Mouse (Mus musculus): ENCODE measurements around the gene Rsu1.

Rsu1 gene

DNA sequence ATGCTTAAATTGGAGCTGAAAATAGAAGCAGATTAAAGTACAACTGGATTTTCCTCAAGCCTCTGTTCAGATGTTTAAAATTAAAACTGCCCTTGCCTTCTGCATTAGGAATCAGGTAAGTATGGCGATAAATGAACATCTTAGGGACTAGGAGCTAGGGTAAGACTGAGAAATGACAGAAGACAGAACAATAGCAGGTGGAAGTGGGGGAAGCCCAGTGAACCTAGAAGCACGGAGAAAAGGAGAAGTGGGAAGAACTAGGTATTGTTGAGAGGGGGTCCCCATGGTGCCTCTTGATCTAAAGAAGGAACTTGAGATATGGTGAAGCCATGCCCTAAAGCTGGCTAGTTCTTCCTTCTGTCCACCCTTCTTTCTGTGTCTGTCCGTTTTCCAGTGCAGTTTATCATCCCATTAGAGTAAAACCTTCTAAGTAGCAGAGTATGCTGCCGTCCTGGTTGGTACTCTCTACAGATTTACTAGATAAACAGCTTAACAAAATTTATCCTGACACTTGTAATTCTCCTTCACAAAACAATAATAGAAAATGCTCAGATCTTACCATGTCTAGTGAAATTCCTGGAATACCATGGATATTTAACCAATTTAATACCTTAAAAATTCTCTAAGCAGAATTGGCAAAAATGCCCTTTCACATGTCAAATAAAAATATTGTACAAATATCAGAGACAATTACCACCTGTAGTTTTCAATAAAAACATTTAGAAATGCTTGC lies 101.9 kb downstream of the Rsu1 start:
- DNase-seq (ENCODE audit: low read depth in 2 of 2, low spot score in 2 of 2), result no peak

DNA sequence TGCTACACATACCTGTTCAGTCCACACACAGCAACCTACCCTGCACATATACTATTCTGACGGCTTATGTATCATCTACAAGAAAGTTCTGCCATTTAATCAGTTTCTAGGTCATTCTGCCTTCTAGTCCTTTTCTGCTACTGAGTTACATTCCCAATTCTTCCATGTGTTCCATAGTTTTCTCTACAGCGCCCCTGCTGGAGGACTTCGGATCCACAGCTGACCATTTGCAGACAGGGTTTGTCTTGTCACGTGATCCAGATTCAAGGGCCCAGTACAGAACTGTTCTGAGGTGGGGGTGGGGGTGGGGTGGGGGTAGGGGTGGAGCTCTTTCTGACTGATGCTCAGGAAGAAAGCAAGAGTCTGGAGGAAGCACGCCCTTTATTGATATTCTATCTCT lies 102.5 kb downstream of the Rsu1 start:
- DNase-seq (ENCODE audit: low read depth in 2 of 2, low spot score in 2 of 2), result no peak

DNA sequence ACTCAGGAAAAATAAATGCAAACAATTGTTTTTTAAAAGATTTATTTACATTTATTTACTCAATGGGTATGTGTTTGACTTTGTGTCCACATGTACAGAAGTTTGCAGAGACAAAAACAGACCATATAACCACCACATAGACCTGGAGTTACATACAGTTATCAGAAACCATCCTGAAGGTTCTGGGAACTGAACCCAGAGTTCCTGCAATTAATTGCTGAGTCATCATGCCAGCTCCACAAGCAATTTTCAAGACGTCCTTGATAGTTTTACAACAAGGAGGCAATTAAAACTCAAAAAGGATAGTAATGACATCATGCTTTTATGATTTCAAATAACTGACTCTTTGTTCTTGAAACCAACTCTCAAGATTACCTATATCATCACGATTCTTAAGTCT lies 109.5 kb downstream of the Rsu1 start:
- DNase-seq (ENCODE audit: low read depth in 2 of 2, low spot score in 2 of 2), result no peak

DNA sequence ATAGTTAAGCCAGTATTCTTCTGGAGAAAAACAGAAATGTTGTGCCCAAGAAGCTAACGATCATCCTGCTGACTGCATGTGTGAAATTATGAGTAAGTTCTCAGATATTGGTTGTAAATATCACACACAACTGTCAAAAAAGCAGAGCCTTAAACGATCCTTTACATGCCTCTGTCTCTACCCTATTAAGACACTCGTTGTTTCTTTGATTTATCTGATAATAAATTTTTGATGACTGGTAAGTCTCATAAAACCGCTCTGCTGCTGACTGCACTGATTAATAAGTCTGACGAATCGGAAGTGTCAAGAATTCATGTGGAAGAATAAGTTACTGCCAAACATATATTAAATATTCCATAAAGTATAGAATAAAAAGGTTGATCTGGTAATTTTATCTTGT lies 126.0 kb downstream of the Rsu1 start:
- DNase-seq (ENCODE audit: low read depth in 2 of 2, low spot score in 2 of 2), result no peak

DNA sequence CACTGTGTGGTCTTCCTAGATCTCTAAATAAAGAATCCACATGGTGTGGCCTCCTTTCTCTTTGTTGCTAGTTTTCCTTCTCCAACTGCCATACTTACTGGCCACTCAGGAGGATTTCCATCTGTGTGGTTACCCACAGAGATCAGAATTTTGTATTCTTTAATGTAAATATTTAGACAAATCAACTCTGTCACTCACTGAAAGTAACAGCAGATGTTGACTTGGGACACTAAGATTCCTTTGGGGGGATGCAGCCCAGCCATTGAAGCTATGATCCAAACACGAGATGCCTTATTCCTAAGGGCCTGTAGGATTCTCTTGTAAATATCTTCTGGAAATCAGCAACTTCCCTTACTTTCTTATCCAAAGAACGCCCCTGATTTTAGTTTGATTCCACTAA lies 136.3 kb downstream of the Rsu1 start:
- no peak for DNase-seq (ENCODE audit: low read depth in 2 of 2, low spot score in 2 of 2)

DNA sequence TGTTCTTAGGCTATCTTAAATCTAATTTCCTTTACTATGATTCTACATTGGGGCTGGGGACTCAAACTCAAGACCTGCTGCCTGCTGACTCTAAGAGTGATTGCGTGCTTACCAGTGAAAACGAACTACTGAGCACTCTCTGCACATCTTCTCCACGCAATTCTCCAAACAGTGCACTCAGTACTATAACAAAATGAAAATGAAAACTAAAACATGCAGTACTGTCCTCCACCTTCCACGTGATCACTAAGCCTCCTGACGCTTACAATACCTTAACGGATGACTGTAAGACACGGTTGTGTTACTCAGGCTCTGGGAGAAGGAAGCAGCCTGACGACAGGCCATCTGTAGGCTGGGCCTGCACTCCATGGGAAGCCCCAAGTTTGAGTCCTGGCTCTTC lies 138.4 kb downstream of the Rsu1 start:
- DNase-seq (ENCODE audit: low read depth in 2 of 2, low spot score in 2 of 2), result no peak

DNA sequence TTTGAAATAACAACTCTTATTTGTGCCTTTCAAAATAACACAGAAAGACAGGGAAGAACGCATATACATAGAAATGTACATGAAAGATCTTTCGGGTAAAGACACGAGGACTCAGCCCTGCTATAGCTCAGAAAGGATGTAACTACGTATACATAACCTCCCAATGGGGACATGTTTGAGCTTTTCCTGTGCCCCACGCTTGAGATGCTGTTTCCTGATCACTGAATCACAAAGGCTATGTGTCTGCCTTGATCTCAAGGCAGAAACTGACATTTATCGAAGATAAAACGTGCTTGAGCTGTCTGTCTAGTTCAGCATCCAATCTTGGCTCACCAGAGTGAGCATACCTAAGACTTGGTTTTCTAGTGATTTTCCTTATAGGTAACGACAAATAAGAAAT lies 138.8 kb downstream of the Rsu1 start:
- DNase-seq (ENCODE audit: low read depth in 2 of 2, low spot score in 2 of 2), result no peak

DNA sequence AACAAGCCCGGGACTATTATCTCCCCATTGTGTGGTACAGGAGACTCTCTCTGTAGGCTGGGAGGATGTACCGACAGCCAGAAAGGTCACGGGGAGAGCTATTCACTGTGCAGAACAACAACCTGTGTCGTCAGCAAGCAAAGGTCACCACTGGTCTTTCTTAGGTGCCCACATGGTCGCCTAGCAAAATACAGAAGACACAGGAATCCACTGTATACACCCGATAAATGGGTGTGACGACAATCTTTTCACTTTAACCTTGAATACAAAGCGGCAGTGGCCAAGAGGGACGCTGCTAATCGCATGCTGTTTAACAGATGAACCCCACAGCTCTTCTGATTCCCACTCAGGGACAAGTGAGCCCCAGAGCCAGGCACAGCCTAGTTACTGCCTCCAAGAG lies 141.4 kb downstream of the Rsu1 start:
- no peak for DNase-seq (ENCODE audit: low read depth in 2 of 2, low spot score in 2 of 2)

DNA sequence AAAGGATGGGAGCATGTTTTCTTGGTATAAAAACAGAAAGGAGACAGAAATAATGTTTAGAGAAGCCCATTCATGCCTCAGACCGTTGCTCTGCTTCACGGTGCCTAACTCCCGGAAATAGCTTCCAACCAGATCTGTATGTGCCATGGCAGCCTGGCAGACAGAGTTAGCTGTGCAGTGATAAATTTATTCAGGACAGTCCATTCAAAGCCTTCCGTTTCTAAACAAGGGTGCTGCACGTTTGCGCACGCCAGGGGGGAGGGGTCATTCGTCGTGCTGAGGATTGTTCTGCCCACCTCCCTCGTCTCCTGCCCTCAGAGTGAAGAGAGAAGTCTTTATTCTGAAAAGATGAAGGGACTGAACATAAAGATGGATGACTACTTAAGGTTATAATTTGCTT lies 141.9 kb downstream of the Rsu1 start:
- DNase-seq (ENCODE audit: low read depth in 2 of 2, low spot score in 2 of 2), result no peak

DNA sequence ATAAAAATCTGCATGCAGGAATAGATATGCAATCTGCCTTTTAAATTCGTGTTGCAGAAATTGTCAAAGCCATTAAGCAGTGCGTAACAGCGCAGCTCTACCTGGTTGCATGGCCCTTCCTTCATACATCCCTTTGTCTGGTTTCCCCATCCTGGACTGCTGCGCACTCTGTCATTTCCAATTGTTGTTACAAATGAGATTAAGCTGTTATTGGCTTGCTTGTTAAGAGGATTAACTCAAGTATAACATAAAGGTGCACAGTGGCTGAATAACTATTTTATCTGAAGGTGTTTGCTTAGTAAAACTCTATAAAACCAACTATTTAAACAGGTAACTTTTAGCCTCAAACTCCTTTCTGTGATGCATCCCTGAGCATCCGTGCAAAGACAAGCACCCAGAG lies 150.8 kb downstream of the Rsu1 start:
- no peak for DNase-seq (ENCODE audit: low read depth in 2 of 2, low spot score in 2 of 2)

DNA sequence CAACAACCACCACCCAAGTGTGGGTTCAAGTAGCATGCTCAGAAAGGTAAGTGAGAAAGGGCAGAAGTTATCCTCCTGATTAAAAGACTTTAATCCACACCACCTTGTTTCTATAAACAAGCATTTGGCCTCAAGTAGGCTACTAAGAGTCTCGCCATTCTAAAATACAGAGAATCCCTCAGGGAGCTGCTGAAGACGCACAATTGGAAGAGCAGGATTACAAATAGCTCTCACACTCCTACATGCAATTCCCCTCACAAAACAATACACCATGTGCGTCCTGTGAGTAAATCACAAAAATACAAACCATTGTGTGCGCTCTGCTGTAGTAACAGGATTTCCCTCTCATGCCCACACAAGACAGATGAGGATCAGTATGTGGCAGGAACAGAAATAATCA lies 153.3 kb downstream of the Rsu1 start:
- DNase-seq (ENCODE audit: low read depth in 2 of 2, low spot score in 2 of 2), result no peak

DNA sequence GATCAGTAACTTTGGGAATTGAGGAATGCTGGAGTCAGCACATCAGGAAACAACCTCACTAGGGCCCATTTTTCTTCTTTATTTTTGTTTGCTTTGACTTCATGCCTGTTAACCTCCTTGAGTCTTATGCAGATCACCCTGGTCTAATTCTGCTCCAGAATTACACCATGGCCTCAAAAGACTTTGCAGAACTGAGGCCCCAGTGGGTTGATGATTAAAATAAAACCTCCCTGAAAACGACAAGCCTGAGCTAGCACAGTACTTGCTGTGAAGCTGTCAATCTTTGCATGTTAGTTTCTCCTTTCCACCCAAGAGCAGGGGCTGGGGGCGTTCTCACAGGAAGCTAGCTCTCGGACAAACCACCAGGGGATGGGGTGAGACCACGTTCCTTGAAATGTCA lies 164.7 kb downstream of the Rsu1 start:
- no peak for DNase-seq (ENCODE audit: low read depth in 2 of 2, low spot score in 2 of 2)

DNA sequence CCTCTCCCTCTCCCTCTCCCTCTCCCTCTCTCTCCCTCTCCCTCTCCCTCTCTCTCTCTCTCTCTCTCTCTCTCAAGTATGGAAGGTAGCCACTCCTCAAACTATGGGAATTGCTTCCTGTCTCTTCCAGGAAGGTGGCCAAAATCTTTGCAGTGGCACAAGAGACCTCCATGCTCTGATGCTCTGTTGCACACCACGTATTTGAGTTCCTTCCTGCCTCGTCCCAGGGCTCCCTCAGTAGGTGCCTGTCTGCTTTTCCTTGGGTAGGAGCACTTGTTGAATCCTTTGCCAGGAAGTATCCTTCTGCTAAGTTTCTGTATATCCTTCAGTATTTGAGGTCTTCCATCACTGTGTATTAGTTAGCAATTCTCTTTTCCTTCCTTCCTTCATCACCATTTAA lies 166.8 kb downstream of the Rsu1 start:
- no peak for DNase-seq (ENCODE audit: low read depth in 2 of 2, low spot score in 2 of 2)

DNA sequence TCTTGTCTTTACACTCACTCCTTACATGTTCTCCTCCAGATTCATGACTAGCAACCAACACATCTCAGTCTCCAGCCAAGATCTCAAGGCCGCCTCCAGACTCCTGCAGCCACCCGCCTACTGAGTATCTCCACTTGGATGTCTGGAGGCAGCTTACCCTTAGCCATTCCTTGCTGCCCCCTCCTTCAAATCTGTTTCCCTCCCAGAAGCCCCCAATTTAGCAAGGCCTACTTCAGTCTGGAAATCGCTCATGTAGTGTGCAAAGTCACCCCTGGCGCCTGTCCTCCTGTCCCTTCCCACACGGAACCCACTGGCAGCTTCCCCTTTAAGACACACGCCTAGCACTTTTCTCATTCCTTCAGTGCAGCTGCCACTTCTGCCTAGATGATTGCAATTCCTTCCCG lies 167.4 kb downstream of the Rsu1 start:
- no peak for DNase-seq (ENCODE audit: low read depth in 2 of 2, low spot score in 2 of 2)

DNA sequence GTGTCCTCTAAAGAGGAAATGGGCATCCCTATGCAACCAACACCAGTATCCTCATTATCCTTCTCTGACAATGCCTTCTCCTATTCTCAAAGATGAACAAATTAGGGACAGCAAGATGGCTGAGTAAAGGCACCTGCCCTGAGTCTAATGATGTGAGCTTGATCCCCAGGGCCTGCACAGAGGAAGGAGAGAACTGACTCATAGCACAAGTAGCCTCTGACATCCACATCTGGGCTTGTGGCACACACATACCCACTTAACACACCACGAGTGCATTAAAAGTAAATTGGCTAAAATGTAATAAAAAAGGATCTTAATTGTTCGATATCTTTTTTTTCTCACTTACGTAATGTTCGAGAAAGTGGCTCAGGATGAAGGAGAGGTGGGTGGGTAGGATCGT lies 177.2 kb downstream of the Rsu1 start:
- no peak for DNase-seq (ENCODE audit: low read depth in 2 of 2, low spot score in 2 of 2)

DNA sequence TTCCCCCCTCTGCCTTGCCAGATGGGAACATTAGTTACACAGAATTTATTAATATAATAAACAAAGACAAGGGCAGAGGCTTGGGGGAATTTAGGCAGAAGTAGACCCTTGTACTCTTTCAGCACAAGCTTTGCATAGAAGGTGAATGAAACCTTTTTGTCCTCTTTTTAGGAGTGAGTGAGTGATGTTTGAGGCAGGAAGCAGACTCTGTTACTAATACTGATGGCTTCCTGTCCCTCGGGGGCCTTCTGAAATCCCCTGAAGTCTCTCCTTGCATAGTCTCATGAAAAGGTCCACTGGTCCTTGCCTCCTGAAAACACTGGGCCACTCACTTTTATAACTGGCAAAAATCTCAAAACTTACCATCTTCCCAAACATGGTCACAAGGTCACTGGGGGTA lies 177.6 kb downstream of the Rsu1 start:
- DNase-seq (ENCODE audit: low read depth in 2 of 2, low spot score in 2 of 2), result no peak

DNA sequence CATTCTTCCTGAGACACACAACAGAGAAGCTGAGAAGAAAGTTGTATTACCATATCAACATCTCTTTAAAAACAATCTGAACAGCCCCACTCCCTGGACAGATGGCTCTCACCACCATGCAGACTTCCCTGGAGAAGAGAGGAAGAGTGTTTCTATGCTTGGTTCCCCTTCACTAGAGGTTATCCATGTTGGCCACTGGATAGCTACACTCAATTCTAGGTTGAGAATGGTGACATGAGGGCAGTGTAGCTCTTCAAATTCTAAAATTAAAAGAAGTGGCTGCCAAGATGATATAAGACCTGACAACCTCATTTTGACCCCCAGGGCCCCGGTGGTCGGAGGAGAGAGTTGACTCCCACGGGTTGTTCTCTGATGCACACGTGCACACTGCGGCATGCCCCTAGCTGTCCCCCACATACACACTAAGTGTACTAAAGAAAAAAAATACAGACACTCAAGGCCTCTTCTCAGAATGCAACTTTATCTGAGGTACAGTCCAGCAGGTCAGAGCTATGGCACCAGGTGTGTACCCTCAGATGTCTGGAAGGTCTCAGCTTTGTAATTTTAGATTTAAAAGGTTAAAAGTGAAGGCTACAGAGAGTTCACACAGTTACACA lies 179.7 kb downstream of the Rsu1 start:
- DNase-seq (ENCODE audit: low read depth in 2 of 2, low spot score in 2 of 2), result no peak

DNA sequence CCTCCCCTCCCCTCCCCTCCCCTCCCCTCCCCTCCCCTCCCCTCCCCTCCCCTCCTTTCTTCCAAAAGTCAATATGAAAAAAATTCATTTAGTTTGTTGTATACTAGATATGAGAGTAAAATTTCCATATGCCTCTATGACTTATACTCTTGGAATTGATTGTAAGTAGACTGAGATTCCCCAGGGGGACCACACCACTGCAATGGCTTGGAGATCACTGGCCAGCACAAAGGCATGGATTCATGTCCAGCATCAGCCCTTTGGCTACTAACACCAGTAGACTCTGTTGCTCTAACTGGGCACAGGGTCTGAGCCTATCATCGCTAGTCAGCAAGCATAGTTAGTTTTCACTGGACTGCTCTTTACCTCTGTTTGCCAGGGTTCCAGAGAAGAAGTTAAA lies 180.4 kb downstream of the Rsu1 start:
- DNase-seq (ENCODE audit: low read depth in 2 of 2, low spot score in 2 of 2), result no peak

DNA sequence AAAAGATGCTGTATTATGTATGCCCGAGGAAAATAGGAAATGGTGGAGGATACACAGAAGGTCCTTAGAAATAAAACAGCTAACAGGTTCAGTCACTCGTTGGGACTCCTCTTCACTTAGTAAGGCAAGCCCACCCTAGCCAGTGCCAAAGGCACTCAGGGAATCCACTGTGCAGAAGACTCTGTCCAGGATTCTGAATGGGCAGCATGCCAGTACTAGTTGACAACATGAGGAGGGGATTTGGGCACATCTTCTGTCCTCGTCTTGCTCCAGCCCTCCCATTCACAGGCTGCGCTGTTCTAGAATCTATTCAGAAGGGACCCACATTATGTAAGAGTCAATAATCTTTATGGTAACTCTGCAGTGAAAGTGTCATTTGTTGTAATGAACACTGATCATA lies 181.4 kb downstream of the Rsu1 start:
- DNase-seq (ENCODE audit: low read depth in 2 of 2, low spot score in 2 of 2), result no peak

DNA sequence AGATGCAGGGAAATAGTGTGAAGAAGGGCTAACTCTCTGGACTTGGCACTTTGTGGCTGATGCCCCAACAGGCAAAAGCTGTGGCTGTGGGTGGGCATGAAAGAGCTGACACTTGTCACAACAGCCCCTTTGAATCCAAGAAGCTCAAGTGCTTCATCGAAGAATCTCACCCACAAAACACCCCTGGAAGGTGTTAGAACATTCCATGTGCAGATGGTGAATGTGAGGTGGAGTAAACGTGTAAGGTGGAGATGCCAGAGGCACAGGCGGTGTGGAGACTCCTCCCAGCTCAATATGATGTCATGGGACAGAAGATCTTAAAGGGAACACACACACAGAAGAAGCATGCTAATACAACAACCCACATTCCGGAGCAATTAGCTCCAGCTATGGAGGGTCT lies 182.9 kb downstream of the Rsu1 start:
- no peak for DNase-seq (ENCODE audit: low read depth in 2 of 2, low spot score in 2 of 2)

DNA sequence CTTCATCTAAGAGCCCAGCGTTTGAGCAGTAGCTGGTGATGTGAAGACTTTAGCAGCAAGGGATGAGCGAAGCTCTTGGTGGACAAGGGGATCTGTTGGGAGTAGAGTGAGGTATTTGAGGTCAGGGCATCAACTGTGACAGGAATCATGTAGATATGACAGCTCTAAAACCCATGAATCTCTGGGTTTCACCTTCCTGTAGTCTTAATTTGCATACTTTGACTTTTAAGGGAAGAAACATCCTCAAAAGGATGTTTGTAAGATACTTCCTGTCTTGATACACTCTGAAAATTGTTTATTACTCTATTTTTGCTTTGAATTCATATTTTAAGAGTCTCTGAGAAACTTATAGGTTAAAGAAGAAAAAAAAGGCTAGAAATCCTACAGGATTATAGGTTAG lies 183.4 kb downstream of the Rsu1 start:
- DNase-seq (ENCODE audit: low read depth in 2 of 2, low spot score in 2 of 2), result no peak

DNA sequence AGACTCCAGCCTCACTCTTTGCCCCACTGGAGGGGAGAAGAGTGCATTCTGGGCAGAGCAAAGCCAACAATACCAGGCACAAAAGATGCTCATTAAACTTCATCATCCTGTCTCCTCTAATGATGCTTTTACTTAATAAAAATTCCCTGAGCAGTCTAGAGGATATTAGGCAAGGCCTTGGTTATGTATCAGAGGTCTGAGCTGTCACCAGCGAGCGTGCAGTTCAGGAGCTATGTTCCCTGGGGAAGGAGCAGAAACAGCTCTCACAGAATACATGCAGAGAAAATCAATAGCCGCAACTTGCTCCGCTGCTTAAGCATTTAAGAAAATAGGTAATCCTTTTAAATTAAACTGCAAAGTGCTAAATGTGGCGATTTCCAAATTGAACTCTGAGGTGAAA lies 187.0 kb downstream of the Rsu1 start:
- DNase-seq (ENCODE audit: low read depth in 2 of 2, low spot score in 2 of 2), result no peak

DNA sequence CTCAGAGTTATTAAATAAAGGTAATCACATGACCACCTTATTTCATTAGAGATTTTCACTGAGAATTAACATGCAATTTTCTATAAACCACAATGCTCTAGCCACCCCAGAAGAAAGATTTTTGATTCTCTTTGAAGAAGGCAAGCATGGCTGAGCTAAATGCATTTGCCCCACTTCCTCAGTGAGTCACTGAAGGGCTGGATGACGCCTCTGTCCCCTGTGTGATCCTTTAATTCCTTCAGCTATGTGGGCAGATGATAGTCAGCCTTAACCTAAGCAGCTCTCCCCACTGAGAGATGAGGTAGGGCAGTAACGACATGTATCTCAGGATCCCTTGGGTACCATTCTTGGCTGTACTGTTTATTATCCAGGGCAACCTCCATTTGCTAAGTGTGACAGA lies 190.7 kb downstream of the Rsu1 start:
- DNase-seq (ENCODE audit: low read depth in 2 of 2, low spot score in 2 of 2), result no peak

All from CD8-positive naive resting alpha-beta T cell, adult 2 months (primary cell).